Mouse (Mus musculus) myocyte (in vitro differentiated cells): ENCODE results near the gene Tenm2. TPM values are rescaled to one million over a fixed set of nuclear protein-coding genes. Genes with fewer than 3 reads are reported as not detected.

Experiments used
- H3K27me3 ChIP-seq: one replicate; pipeline ENCODE4 v1.6.1; 2011; ENCODE audit not compliant: control insufficient read depth, insufficient read depth, insufficient read length
- H3K36me3 ChIP-seq: one replicate; pipeline ENCODE4 v1.6.1; 2011; ENCODE audit not compliant: control insufficient read depth, insufficient read depth
- H3K4me2 ChIP-seq: one replicate; pipeline ENCODE4 v1.6.1; 2011; ENCODE audit warnings: low read depth, control low read depth
- H3K4me3 ChIP-seq: one replicate; pipeline ENCODE4 v1.5.1; 2011; ENCODE audit warnings: mild to moderate bottlenecking, control low read depth, moderate library complexity
- H3K79me2 ChIP-seq: one replicate; pipeline ENCODE4 v1.6.1; 2011; ENCODE audit not compliant: control insufficient read depth, insufficient read depth
- H3ac ChIP-seq: one replicate; pipeline ENCODE4 v1.6.1; 2011; ENCODE audit not compliant: control insufficient read depth, insufficient read length
- CEBPB ChIP-seq: IDR thresholded peaks from 2 replicates; pipeline ENCODE4 v1.6.1; 2011; ENCODE audit warnings: mild to moderate bottlenecking, moderate library complexity; ENCODE audit not compliant: poor library complexity, insufficient read depth, severe bottlenecking
- E2F4 ChIP-seq: IDR thresholded peaks from one replicate; pipeline ENCODE4 v1.6.1; 2011; ENCODE audit warnings: mild to moderate bottlenecking, control low read depth, moderate library complexity; ENCODE audit not compliant: insufficient read depth
- MAX ChIP-seq: IDR thresholded peaks from one replicate; pipeline ENCODE4 v1.6.1; 2011; ENCODE audit warnings: low read depth, mild to moderate bottlenecking, control low read depth
- MYOD1 ChIP-seq, 3 experiments: IDR thresholded peaks; one replicate each; pipeline ENCODE4 v1.6.1; 2011; ENCODE audit warnings: control low read depth in 2 of 3, low read depth in 2 of 3, mild to moderate bottlenecking in 2 of 3, moderate library complexity in 1 of 3; ENCODE audit not compliant: insufficient read length in 2 of 3, control insufficient read depth in 1 of 3
- MYOG ChIP-seq, 3 experiments: IDR thresholded peaks; one replicate each; pipeline ENCODE4 v1.6.1; 2011; ENCODE audit warnings: control low read depth in 2 of 3, low read depth in 2 of 3, mild to moderate bottlenecking in 2 of 3; ENCODE audit not compliant: insufficient read length in 2 of 3, control insufficient read depth in 1 of 3, insufficient read depth in 1 of 3
- POLR2A ChIP-seq: IDR thresholded peaks from one replicate; pipeline ENCODE4 v1.6.1; 2011; ENCODE audit warnings: low read depth, mild to moderate bottlenecking, control low read depth, moderate library complexity; ENCODE audit not compliant: insufficient read length
- POLR2AphosphoS2 ChIP-seq: IDR thresholded peaks from one replicate; pipeline ENCODE4 v1.6.1; 2011; ENCODE audit warnings: low read depth, control low read depth; ENCODE audit not compliant: insufficient read length
- REST ChIP-seq: IDR thresholded peaks from one replicate; pipeline ENCODE4 v1.6.1; 2011; ENCODE audit warnings: mild to moderate bottlenecking, control low read depth, moderate library complexity; ENCODE audit not compliant: insufficient read depth, insufficient read length
- SRF ChIP-seq: IDR thresholded peaks from one replicate; pipeline ENCODE4 v1.6.1; 2011; ENCODE audit warnings: low read depth; ENCODE audit not compliant: control insufficient read depth, insufficient read length
- TCF12 ChIP-seq: IDR thresholded peaks from one replicate; pipeline ENCODE4 v1.6.1; 2011; ENCODE audit warnings: mild to moderate bottlenecking, control low read depth; ENCODE audit not compliant: poor library complexity, insufficient read depth, severe bottlenecking
- TCF3 ChIP-seq: IDR thresholded peaks from one replicate; pipeline ENCODE4 v1.6.1; 2011; ENCODE audit warnings: low read depth, control low read depth; ENCODE audit not compliant: insufficient read length
- USF1 ChIP-seq: IDR thresholded peaks from one replicate; pipeline ENCODE4 v1.6.1; 2011; ENCODE audit warnings: low read depth, mild to moderate bottlenecking, control low read depth, moderate library complexity
- polyA plus RNA-seq: library from polyadenylated mRNA; unstranded; fragments of >200 nt; fragmentation: generic; extraction: Trizol; gene quantifications from one replicate; pipeline ENCODE4 v1.2.1, GENCODE M21; 2012; ENCODE audit warnings: missing spikeins

Gene Tenm2
- polyA plus RNA-seq, 1 experiment, result 0.28 TPM

DNA sequence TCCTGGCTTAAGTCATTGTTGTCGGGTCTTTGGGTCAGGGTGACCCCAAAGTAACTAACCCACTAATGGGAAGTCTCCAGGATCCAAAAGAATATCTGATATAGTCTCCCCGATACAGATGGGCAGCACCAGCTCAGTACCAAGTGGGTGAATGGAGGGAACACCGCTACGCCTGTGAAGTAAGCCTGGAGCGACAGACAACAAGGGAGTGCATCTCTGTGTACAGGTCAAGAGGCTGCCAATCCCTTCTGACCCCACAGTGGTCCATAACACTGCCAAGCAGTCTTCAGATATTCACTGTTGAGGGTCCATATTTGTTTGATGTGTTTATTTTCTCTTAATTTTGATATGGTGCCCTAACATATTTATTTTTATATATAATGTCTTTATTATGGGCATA lies 754.7 kb downstream of the Tenm2 start:
- no peaks in the 10 kb centered on the region for H3K27me3 ChIP-seq
- H3ac ChIP-seq, result no peak overlapping the region
- no peak overlapping the region for H3K4me2 ChIP-seq
- TF ChIP-seq SRF (no peak), CEBPB (no peak), TCF3 (no peak), POLR2AphosphoS2 (no peak), USF1 (no peak), E2F4 (no peak), MAX (no peak), MYOG (IDR thresholded peaks at IDR 0.05; ENCODE audit: control insufficient read depth in 1 of 3, insufficient read depth in 1 of 3, insufficient read length in 2 of 3, low read depth in 2 of 3) (no peak), TCF12 (no peak), POLR2A (no peak)
- H3K36me3 ChIP-seq, result no peaks in the 10 kb centered on the region
- no peak overlapping the region for H3K4me3 ChIP-seq
- no peaks in the 10 kb centered on the region for H3K79me2 ChIP-seq

DNA sequence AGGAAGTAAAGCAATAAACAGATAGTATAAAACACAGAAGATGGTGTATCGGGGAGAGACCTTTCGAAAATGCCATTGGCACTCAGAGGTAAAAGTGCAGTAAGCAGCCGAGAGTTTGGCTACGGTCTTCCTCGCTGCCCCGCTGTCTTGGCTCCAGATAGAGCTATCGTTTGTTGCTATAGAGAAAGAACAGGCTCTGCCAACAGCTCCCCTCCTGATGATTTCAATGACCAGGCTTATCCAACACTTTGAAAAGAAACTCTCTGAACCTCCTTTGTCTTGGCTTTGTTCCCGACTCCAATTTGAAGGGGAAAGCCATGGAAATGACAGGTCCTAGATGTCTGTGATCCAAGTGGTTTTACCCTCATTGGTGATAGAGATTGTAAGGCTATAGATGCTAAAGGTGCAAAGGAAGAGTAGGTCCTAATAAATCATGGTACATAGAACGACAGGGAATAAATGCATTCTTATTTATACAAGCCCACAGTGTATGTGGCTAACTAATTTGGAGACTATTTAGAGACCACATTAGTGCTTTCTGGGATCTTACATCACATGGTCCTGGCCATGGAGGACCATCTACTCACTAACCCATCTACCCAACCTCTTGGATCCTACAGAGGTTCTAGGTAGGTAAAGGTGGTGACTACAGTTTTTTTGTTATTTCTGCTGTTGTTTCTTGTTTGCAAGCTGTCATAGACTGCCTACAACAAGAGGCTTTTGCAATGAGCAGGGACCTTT lies 765.8 kb downstream of the Tenm2 start:
- TF ChIP-seq MYOD1 (IDR thresholded peaks at IDR 0.05; ENCODE audit: control insufficient read depth in 1 of 3, insufficient read length in 2 of 3, low read depth in 2 of 3) (no peak), SRF (no peak)
- Histone ChIP-seq H3K4me3 (no peak overlapping the region), H3ac (no peak overlapping the region), H3K27me3 (no peaks in the 10 kb centered on the region), H3K79me2 (no peaks in the 10 kb centered on the region), H3K4me2 (no peak overlapping the region), H3K36me3 (no peaks in the 10 kb centered on the region)

DNA sequence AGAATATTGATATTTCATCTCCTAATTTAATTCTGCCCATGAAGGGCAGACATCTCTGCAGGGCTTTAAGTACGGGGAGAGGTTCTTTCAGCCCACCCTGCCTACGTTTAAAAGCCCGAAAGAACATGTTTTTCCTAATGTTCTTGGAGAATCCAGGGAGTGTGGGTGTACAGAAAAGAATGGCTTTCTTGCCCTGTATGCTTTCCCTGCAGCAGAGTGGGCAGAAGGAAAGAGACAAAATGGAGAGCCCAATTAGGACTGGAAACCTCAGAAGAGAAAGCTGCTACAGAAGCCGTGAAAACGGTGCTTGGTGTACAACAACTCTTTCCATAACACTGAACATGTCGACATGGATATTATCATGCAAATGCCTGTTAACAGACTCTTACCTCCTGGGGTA lies 777.3 kb downstream of the Tenm2 start:
- H3K36me3 ChIP-seq, result no peaks in the 10 kb centered on the region
- H3K4me2 ChIP-seq, result no peak overlapping the region
- H3K79me2 ChIP-seq, result no peaks in the 10 kb centered on the region
- no peak for TF ChIP-seq USF1
- no peak for TF ChIP-seq TCF3
- no peak for TF ChIP-seq MAX
- no peak for TF ChIP-seq POLR2AphosphoS2
- no peak for TF ChIP-seq REST
- TF ChIP-seq MYOG (IDR thresholded peaks at IDR 0.05; ENCODE audit: control insufficient read depth in 1 of 3, insufficient read depth in 1 of 3, insufficient read length in 2 of 3, low read depth in 2 of 3), result no peak
- H3K27me3 ChIP-seq, result no peaks in the 10 kb centered on the region
- no peak overlapping the region for H3ac ChIP-seq
- H3K4me3 ChIP-seq, result no peak overlapping the region

DNA sequence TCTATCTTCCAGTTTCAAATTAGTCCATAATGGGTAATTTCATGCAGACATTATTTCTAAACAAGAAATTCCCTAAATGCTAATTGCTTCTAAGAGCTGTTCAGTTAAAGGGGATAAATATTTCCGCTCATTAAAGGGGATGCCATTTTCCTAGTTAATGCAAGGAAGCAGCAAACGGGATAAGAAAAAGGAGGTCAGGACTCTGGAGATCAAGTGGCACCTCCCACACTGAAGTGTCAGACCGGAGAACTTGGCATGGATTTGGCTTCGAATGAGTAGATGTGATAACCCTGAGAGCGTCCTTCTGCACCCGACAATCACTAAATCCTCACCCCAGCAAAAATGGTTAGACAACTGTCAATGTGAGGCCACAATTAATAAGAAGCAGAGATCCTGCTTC lies 781.7 kb downstream of the Tenm2 start:
- no peaks in the 10 kb centered on the region for H3K27me3 ChIP-seq
- H3K36me3 ChIP-seq, result no peaks in the 10 kb centered on the region
- TF ChIP-seq SRF, result no peak
- no peak for TF ChIP-seq CEBPB
- no peak for TF ChIP-seq POLR2AphosphoS2
- TF ChIP-seq TCF3, result no peak
- no peak for TF ChIP-seq TCF12
- TF ChIP-seq MYOG (IDR thresholded peaks at IDR 0.05; ENCODE audit: control insufficient read depth in 1 of 3, insufficient read depth in 1 of 3, insufficient read length in 2 of 3, low read depth in 2 of 3), result no peak
- no peak for TF ChIP-seq MAX
- TF ChIP-seq USF1, result no peak
- TF ChIP-seq E2F4, result no peak
- no peak for TF ChIP-seq MYOD1 (IDR thresholded peaks at IDR 0.05; ENCODE audit: control insufficient read depth in 1 of 3, insufficient read length in 2 of 3, low read depth in 2 of 3)
- TF ChIP-seq REST, result no peak
- no peak for TF ChIP-seq POLR2A
- no peak overlapping the region for H3K4me3 ChIP-seq
- H3ac ChIP-seq, result no peak overlapping the region
- no peaks in the 10 kb centered on the region for H3K79me2 ChIP-seq
- no peak overlapping the region for H3K4me2 ChIP-seq

DNA sequence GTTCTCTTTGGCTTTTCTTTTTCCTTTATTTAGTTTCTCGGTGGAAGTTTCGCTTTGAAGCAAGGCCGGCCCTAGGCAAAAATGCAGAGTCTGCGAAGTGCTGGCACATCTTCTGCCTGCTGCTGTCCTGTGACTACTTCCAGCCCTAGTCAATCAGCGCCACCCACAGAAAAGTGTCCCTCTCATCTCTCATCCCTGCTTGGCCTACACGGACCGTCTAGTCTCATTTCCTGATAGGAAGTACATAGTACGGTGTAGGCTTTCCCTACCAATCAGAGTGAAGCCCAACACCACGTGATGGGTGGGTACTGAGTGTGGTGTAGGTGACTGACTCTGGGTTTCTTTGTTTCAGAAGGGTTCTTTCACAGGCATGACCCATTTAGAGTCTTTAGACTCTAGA lies 783.3 kb downstream of the Tenm2 start:
- Histone ChIP-seq H3K79me2 (no peaks in the 10 kb centered on the region), H3K4me2 (no peak overlapping the region), H3K36me3 (no peaks in the 10 kb centered on the region), H3ac (no peak overlapping the region), H3K4me3 (no peak overlapping the region), H3K27me3 (no peaks in the 10 kb centered on the region)
- TF ChIP-seq REST, result no peak

DNA sequence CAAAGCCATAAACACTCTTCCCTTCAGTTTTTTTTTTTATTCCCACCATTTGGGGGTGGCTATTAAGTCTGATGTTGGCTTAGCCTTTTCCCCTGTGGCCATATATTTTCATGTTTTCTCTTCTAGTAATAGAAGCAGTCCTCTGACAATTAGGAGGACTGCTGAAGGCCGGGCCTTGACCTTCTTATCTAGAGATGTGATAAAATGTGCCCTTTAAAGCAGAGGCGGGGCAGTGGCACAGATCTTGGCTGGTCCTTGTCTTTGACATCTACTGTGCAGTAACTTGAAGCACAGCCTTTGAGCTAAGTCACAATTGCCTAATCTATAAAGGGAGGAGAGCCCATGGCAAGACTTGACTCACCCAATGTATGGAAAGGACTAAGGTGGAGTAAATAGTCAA lies 789.4 kb downstream of the Tenm2 start:
- Histone ChIP-seq H3K79me2 (no peaks in the 10 kb centered on the region), H3K4me3 (no peak overlapping the region), H3K36me3 (no peaks in the 10 kb centered on the region), H3ac (no peak overlapping the region), H3K27me3 (no peaks in the 10 kb centered on the region), H3K4me2 (no peak overlapping the region)
- TF ChIP-seq MYOD1 (IDR thresholded peaks at IDR 0.05; ENCODE audit: control insufficient read depth in 1 of 3, insufficient read length in 2 of 3, low read depth in 2 of 3) (no peak), POLR2A (no peak), POLR2AphosphoS2 (no peak), TCF3 (no peak)
